Mouse (Mus musculus): ENCODE measurements at regions not wholly inside any gene's neighbourhood (a gene's known extent, or its start where the extent isn't known, plus 50 kb on each side); places are given as distances from the start of the nearest gene placed in this dataset.
"Not testable (repeated sequence)": the region's sequence is repeated elsewhere in the genome, so short reads cannot be mapped to it uniquely, and the experiment has no call there.

DNA sequence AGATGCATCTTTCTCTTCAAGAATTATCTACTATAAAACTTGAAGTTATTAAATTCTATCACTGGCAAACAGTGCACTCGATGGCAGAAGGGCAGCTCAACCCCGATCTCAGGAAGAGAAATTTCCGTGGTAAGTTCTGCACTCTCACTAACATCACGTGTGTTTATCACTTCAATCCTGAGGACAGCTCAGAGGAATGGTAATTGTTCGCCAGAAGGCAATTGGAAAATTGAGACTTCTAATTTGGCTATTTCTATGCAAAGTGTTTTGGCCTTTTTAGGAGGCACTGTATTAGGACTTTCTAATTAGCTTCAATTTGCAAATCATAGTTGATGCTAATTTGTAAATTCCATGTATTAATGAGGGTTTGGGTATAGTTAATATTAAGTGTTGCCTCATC, 977.3 kb downstream of the Defb40 start:
- Histone ChIP-seq H3K27me3 (ENCODE audit: control insufficient read depth, insufficient read depth, low read length) (no peaks in the 10 kb centered on the region), H3K9ac (ENCODE audit: low read depth, low read length) (no peak overlapping the region), H3K36me3 (ENCODE audit: control insufficient read depth, insufficient read depth, low read length) (no peaks in the 10 kb centered on the region), H3K27ac (replicated peaks; ENCODE audit: insufficient read depth, low read depth, low read length) (no peak overlapping the region), H3K4me1 (ENCODE audit: control insufficient read depth, insufficient read depth, low read length) (no peaks in the 10 kb centered on the region), H3K4me3 (ENCODE audit: insufficient read depth, low read depth, low read length) (no peak overlapping the region), H3K79me2 (ENCODE audit: control insufficient read depth, insufficient read depth, low read length) (no peaks in the 10 kb centered on the region)
- TF ChIP-seq POLR2A (IDR thresholded peaks at IDR 0.05; ENCODE audit: extremely low read depth, insufficient read depth, low read length) (no peak), CTCF (IDR thresholded peaks at IDR 0.05; ENCODE audit: low read depth, low read length) (no peak)
- no peak for DNase-seq (ENCODE audit: extremely low read depth, low read depth, low spot score)
- WGBS = 87% methylated on average over 5 of the region's 5 CpGs

- Histone ChIP-seq H3K36me3 (ENCODE audit: control insufficient read depth, insufficient read depth, low read length) (no peaks in the 10 kb centered on the region), H3K4me1 (ENCODE audit: control insufficient read depth, insufficient read depth, low read length) (no peaks in the 10 kb centered on the region), H3K79me2 (ENCODE audit: control insufficient read depth, insufficient read depth, low read length) (no peaks in the 10 kb centered on the region), H3K9ac (ENCODE audit: low read depth, low read length) (no peak overlapping the region), H3K27me3 (ENCODE audit: control insufficient read depth, insufficient read depth, low read length) (no peaks in the 10 kb centered on the region), H3K4me3 (ENCODE audit: insufficient read depth, low read depth, low read length) (no peak overlapping the region), H3K27ac (replicated peaks; ENCODE audit: insufficient read depth, low read depth, low read length) (no peak overlapping the region)
- DNase-seq (ENCODE audit: extremely low read depth, low read depth, low spot score) = no peak
- WGBS = 78% methylated on average over 1 of the region's 1 CpGs
- TF ChIP-seq POLR2A (IDR thresholded peaks at IDR 0.05; ENCODE audit: extremely low read depth, insufficient read depth, low read length) (no peak), CTCF (IDR thresholded peaks at IDR 0.05; ENCODE audit: low read depth, low read length) (no peak)
These were observed 993.3 kb downstream of the Defb40 start for GRCm38 (mm10) chr8:17984779-17985178.

- Histone ChIP-seq H3K9ac (ENCODE audit: low read depth, low read length) (no peak overlapping the region), H3K79me2 (ENCODE audit: control insufficient read depth, insufficient read depth, low read length) (no peaks in the 10 kb centered on the region), H3K27me3 (ENCODE audit: control insufficient read depth, insufficient read depth, low read length) (no peaks in the 10 kb centered on the region), H3K4me1 (ENCODE audit: control insufficient read depth, insufficient read depth, low read length) (no peaks in the 10 kb centered on the region), H3K4me3 (ENCODE audit: insufficient read depth, low read depth, low read length) (no peak overlapping the region), H3K36me3 (ENCODE audit: control insufficient read depth, insufficient read depth, low read length) (no peaks in the 10 kb centered on the region), H3K27ac (replicated peaks; ENCODE audit: insufficient read depth, low read depth, low read length) (no peak overlapping the region)
- 63% methylated on average over 1 of the region's 1 CpGs for WGBS
- no peak for DNase-seq (ENCODE audit: extremely low read depth, low read depth, low spot score)
- TF ChIP-seq CTCF (IDR thresholded peaks at IDR 0.05; ENCODE audit: low read depth, low read length) (no peak), POLR2A (IDR thresholded peaks at IDR 0.05; ENCODE audit: extremely low read depth, insufficient read depth, low read length) (no peak)
These were observed 1029.2 kb downstream of the Defb40 start for GRCm38 (mm10) chr8:17948848-17949247.

- no peak for TF ChIP-seq POLR2A (IDR thresholded peaks at IDR 0.05; ENCODE audit: extremely low read depth, insufficient read depth, low read length)
- TF ChIP-seq CTCF (IDR thresholded peaks at IDR 0.05; ENCODE audit: low read depth, low read length) = no peak
- Histone ChIP-seq H3K27ac (replicated peaks; ENCODE audit: insufficient read depth, low read depth, low read length) (no peak overlapping the region), H3K4me1 (ENCODE audit: control insufficient read depth, insufficient read depth, low read length) (no peaks in the 10 kb centered on the region), H3K79me2 (ENCODE audit: control insufficient read depth, insufficient read depth, low read length) (no peaks in the 10 kb centered on the region), H3K27me3 (ENCODE audit: control insufficient read depth, insufficient read depth, low read length) (no peaks in the 10 kb centered on the region), H3K4me3 (ENCODE audit: insufficient read depth, low read depth, low read length) (no peak overlapping the region), H3K36me3 (ENCODE audit: control insufficient read depth, insufficient read depth, low read length) (no peaks in the 10 kb centered on the region), H3K9ac (ENCODE audit: low read depth, low read length) (no peak overlapping the region)
- 89% methylated on average over 22 of the region's 22 CpGs for WGBS
- DNase-seq (ENCODE audit: extremely low read depth, low read depth, low spot score) = no peak
These were observed 1029.8 kb downstream of the Defb40 start for GRCm38 (mm10) chr8:17948053-17948834.

DNA sequence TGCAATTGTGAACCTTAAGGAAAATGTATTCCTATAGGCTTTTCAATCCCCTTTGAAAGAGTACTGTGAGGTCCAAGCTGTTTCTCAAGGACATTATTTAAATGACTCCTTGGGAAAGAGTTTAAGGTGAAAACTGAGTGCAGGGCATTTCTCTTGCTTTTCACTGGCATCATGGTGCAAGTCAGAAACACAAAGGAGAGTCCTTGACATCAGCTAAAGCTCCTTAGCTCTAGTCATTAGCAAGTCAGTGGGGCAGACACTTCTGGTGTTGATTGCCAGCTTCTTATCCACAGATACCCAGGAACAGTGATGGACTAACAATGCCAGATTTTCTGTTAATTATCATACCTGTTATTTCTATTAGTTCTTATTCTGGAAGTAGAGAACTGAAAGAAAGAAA, 1043.4 kb downstream of the Defb40 start:
- Histone ChIP-seq H3K79me2 (ENCODE audit: control insufficient read depth, insufficient read depth, low read length) (no peaks in the 10 kb centered on the region), H3K27me3 (ENCODE audit: control insufficient read depth, insufficient read depth, low read length) (no peaks in the 10 kb centered on the region), H3K9ac (ENCODE audit: low read depth, low read length) (no peak overlapping the region), H3K4me1 (ENCODE audit: control insufficient read depth, insufficient read depth, low read length) (no peaks in the 10 kb centered on the region), H3K36me3 (ENCODE audit: control insufficient read depth, insufficient read depth, low read length) (no peaks in the 10 kb centered on the region), H3K4me3 (ENCODE audit: insufficient read depth, low read depth, low read length) (no peak overlapping the region), H3K27ac (replicated peaks; ENCODE audit: insufficient read depth, low read depth, low read length) (no peak overlapping the region)
- no peak for DNase-seq (ENCODE audit: extremely low read depth, low read depth, low spot score)
- TF ChIP-seq CTCF (IDR thresholded peaks at IDR 0.05; ENCODE audit: low read depth, low read length) (no peak), POLR2A (IDR thresholded peaks at IDR 0.05; ENCODE audit: extremely low read depth, insufficient read depth, low read length) (no peak)

DNA sequence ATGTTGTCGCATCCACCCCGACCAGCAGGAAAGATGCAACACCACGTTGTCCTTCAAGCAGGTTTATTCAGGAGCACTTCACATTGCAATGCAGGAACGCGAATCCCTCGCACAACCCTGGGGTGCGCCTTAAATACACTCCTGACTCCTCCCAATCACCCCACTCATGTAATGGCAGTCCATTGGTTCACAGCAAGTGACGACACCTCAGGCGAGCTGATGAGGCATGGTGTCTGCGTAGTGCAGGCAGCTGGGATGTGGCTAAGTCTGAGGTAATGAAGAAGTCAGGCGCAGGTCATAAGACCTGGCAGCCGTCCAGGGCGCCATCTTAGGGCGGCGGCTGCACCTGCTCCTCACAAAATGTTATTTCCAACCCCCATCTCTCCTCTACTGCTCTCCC, 1068.7 kb downstream of the Defb40 start:
- no peak overlapping the region for H3K4me3 ChIP-seq (ENCODE audit: insufficient read depth, low read depth, low read length)
- no peaks in the 10 kb centered on the region for H3K27me3 ChIP-seq (ENCODE audit: control insufficient read depth, insufficient read depth, low read length)
- no peaks in the 10 kb centered on the region for H3K4me1 ChIP-seq (ENCODE audit: control insufficient read depth, insufficient read depth, low read length)
- H3K36me3 ChIP-seq (ENCODE audit: control insufficient read depth, insufficient read depth, low read length) = no peaks in the 10 kb centered on the region
- DNase-seq (ENCODE audit: extremely low read depth, low read depth, low spot score) = no peak
- TF ChIP-seq POLR2A (IDR thresholded peaks at IDR 0.05; ENCODE audit: extremely low read depth, insufficient read depth, low read length) = no peak
- TF ChIP-seq CTCF (IDR thresholded peaks at IDR 0.05; ENCODE audit: low read depth, low read length) = no peak
- no peak overlapping the region for H3K27ac ChIP-seq (replicated peaks; ENCODE audit: insufficient read depth, low read depth, low read length)
- H3K9ac ChIP-seq (ENCODE audit: low read depth, low read length) = no peak overlapping the region
- no peaks in the 10 kb centered on the region for H3K79me2 ChIP-seq (ENCODE audit: control insufficient read depth, insufficient read depth, low read length)
- WGBS = 91% methylated on average over 15 of the region's 15 CpGs

GRCm38 (mm10) chr8:17888598-17888997, 1089.5 kb downstream of the Defb40 start:
- not testable (repeated sequence) for DNase-seq (ENCODE audit: extremely low read depth, low read depth, low spot score); H3K36me3 ChIP-seq (ENCODE audit: control insufficient read depth, insufficient read depth, low read length); H3K4me1 ChIP-seq (ENCODE audit: control insufficient read depth, insufficient read depth, low read length); H3K4me3 ChIP-seq (ENCODE audit: insufficient read depth, low read depth, low read length); H3K27ac ChIP-seq (replicated peaks; ENCODE audit: insufficient read depth, low read depth, low read length); H3K9ac ChIP-seq (ENCODE audit: low read depth, low read length); H3K79me2 ChIP-seq (ENCODE audit: control insufficient read depth, insufficient read depth, low read length); H3K27me3 ChIP-seq (ENCODE audit: control insufficient read depth, insufficient read depth, low read length)
- 93% methylated on average over 5 of the region's 5 CpGs for WGBS

Measured in liver, adult 2 months (tissue).